Mouse (Mus musculus): ENCODE data around the gene Chchd1. TPM values are rescaled to one million over a fixed set of nuclear protein-coding genes. Genes with fewer than 3 reads are reported as not detected.

The Chchd1 gene
- total RNA-seq, 2 experiments from 2014 or later, result 120 to 152 TPM

DNA sequence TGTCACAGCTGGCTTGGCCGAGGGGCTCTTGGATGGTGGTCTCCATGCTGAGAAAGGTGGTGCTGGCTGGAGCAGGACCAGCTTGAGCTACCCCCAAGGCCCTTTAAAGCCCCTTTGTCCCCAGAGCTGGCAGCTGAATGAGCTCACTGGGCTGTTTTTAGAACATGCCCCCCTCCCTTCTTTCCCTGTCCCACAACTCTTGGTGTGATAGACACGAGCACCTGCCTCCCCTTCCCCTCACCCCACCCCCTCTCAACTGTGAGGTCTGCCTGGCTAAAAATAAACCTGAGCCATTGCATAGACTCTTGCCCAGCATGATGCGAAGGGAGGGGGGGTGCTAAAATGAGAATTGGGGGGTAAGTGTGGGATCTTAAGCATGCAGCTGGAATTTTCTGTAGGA is 38.4 kb upstream of the Chchd1 start:
- no peak for TF ChIP-seq CTCF (IDR thresholded peaks at IDR 0.05)
- peak overlapping the region; percentile 94 for H3K27ac ChIP-seq
- peak; percentile 80 for DNase-seq
- intact Hi-C loops (cut with DNase I), result no loop called here
- H3K4me3 ChIP-seq, result peak overlapping the region; percentile 79

- intact Hi-C loops (cut with DNase I), result no loop called here
- no peak for DNase-seq
- TF ChIP-seq CTCF (IDR thresholded peaks at IDR 0.05), result no peak
- Histone ChIP-seq H3K4me3 (peak overlapping the region; percentile 79), H3K27ac (peak overlapping the region; percentile 94)
Observed at GRCm38 (mm10) chr14:20667469-20667868, 35.3 kb upstream of the Chchd1 start.

DNA sequence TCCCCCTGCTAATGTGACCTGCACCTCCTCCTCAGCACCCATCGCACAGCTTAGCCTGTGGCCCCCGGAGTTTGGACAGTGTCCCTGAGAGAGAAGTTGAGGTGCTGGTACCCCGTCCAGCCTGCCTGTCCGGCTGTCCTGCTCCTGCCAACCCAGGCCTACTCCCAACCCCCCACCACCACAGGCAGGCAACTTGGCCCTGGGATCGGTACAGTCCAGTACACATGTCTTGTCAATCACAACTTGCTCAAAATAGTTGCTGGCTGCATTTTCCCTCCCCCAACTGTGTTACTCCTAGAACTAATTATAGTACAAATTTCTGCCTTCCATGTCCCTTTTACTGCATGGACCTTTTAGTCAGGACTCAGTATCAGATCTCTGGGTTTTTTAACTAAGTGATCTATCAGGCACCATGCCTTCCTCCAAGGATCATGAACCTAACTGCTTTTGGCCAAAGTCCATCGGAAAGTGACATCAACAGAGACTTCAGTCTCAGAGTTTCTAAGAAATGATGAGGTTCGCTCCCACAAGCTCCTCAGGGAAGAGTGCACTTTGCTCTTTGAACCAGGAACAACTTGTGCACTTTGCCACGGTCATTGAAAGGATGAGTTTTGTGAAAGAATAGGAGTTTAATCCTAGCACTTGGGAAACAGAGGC is 34.5 kb upstream of the Chchd1 start, which contains the start of gene Synpo2l:
Gene Synpo2l (minus strand): TSS at position 201 of the 657 bp plus-strand sequence.
- TF ChIP-seq CTCF (IDR thresholded peaks at IDR 0.05), result no peak
- Histone ChIP-seq H3K4me3 (peak within 1 kb of the TSS; percentile 79), H3K27ac (peak within 1 kb of the TSS; percentile 94)
- intact Hi-C loops (cut with DNase I), result no loop called here
- peak; percentile 92 for DNase-seq

- peak; percentile 61 for TF ChIP-seq CTCF (IDR thresholded peaks at IDR 0.05)
- Histone ChIP-seq H3K4me3 (peak overlapping the region; percentile 85), H3K27ac (peak overlapping the region; percentile 98)
- DNase-seq, result no peak
- intact Hi-C loops (cut with DNase I), result no loop called here
Observed at GRCm38 (mm10) chr14:20672990-20673389, 29.8 kb upstream of the Chchd1 start.

GRCm38 (mm10) chr14:20673735-20674063 is 29.1 kb upstream of the Chchd1 start:
- DNase-seq, result peak; percentile 59
- intact Hi-C loops (cut with DNase I), result loop anchor here (2.0 kb wide), 1 partner anchor 23 kb away; no protein-coding TSS in a partner anchor
- peak overlapping the region; percentile 98 for H3K27ac ChIP-seq
- TF ChIP-seq CTCF (IDR thresholded peaks at IDR 0.05), result no peak
- H3K4me3 ChIP-seq, result peak overlapping the region; percentile 85

GRCm38 (mm10) chr14:20674064-20674833 is 28.6 kb upstream of the Chchd1 start, which contains the start of gene Sec24c:
TSS of gene Sec24c (plus strand) at chr14:20674308.
- TF ChIP-seq CTCF (IDR thresholded peaks at IDR 0.05), result 0 out of 2 replicates have a peak, but pooled peaks have one; percentile 1
- H3K4me3 ChIP-seq, result peak within 1 kb of the TSS; percentile 85
- intact Hi-C loops (cut with DNase I), result loop anchor here (2.0 kb wide), 1 partner anchor 23 kb away; no protein-coding TSS in a partner anchor

GRCm38 (mm10) chr14:20677906-20678305 is 24.9 kb upstream of the Chchd1 start:
- no peak overlapping the region for H3K4me3 ChIP-seq
- DNase-seq, result no peak
- no peak overlapping the region for H3K27ac ChIP-seq
- intact Hi-C loops (cut with DNase I), result no loop called here
- no peak for TF ChIP-seq CTCF (IDR thresholded peaks at IDR 0.05)

More at GRCm38 (mm10) chr14:20674064-20674833, 28.6 kb upstream of the Chchd1 start, which contains the start of gene Sec24c:
- peak within 1 kb of the TSS; percentile 98 for H3K27ac ChIP-seq
- DNase-seq, result peak; percentile 99

- Histone ChIP-seq H3K4me3 (no peak overlapping the region), H3K27ac (peak overlapping the region; percentile 63; the same call in 1 of the 2 replicates)
- TF ChIP-seq CTCF (IDR thresholded peaks at IDR 0.05), result no peak
- no peak for DNase-seq
- intact Hi-C loops (cut with DNase I), result no loop called here
Observed at GRCm38 (mm10) chr14:20681742-20682141, 21.1 kb upstream of the Chchd1 start.

DNA sequence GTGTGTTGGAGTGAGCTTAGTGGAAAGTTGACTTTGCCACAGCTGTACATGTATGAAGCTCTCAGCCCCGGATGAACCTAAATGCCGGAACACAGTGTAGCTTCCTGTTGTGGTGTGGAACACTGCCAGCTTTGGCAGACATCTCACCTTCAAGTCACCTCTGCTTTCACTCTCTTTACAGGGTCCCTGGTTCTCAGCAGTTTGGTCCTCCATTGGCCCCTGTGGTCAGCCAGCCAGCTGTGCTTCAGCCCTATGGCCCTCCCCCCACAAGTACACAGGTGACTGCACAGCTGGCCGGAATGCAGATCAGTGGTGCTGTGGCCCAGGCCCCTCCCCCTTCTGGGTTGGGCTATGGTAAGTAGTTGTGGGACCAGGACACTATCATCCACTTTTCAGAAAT is 20.3 kb upstream of the Chchd1 start:
- H3K4me3 ChIP-seq, result no peak overlapping the region
- TF ChIP-seq CTCF (IDR thresholded peaks at IDR 0.05), result no peak
- H3K27ac ChIP-seq, result peak overlapping the region; percentile 63
- DNase-seq, result peak; percentile 31
- intact Hi-C loops (cut with DNase I), result no loop called here

DNA sequence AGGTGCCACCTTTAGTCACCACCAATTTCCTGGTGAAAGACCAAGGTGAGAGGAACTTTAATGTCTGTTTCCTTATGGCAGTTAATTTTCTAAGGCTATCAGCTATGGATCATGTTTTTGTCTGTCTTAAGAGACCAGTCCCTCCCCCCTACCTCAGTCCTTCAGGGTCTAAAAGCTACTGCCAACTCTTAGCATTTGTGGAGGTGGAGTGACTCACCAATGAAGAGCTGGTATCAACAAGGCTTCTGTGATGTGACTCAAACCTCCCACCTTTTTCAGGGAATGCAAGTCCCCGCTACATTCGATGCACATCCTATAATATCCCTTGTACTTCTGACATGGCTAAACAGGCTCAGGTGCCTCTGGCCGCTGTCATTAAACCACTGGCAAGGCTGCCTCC is 16.2 kb upstream of the Chchd1 start:
- DNase-seq, result no peak
- intact Hi-C loops (cut with DNase I), result no loop called here
- no peak for TF ChIP-seq CTCF (IDR thresholded peaks at IDR 0.05)
- no peak overlapping the region for H3K4me3 ChIP-seq
- no peak overlapping the region for H3K27ac ChIP-seq

DNA sequence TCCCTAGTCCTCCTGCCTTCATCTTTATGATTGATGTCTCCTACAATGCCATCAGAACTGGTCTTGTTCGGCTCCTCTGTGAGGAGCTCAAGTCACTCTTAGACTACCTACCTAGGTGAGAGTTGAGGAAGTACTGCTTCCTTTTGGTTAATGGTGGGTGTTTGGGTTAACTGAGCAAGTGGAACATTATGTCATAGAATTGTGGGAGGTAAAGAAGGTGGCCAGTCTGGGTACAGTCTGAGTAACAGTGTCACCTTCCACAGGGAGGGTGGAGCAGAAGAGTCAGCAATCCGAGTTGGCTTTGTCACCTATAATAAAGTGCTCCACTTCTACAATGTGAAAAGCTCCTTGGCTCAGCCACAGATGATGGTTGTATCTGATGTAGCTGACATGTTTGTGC is 13.8 kb upstream of the Chchd1 start:
- Histone ChIP-seq H3K4me3 (no peak overlapping the region), H3K27ac (no peak overlapping the region)
- intact Hi-C loops (cut with DNase I), result no loop called here
- TF ChIP-seq CTCF (IDR thresholded peaks at IDR 0.05), result no peak
- DNase-seq, result no peak

DNA sequence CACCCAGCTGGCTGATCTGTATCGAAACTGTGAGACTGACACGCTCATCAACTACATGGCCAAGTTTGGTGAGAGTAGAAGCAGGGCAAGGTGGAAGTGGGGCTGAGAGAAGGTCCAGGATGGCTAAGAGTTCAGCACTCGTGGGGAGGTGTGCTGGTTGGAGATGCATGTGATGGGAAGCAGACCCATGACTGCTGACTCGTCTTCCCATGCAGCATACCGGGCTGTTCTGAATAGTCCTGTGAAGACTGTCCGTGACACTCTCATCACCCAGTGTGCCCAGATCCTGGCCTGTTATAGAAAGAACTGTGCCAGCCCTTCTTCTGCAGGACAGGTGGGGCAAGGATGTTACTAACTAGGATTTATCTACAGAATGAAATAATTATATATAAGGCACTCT is 11.0 kb upstream of the Chchd1 start:
- intact Hi-C loops (cut with DNase I), result no loop called here
- H3K27ac ChIP-seq, result no peak overlapping the region

GRCm38 (mm10) chr14:20693589-20694101 is 9.2 kb upstream of the Chchd1 start:
- no peak overlapping the region for H3K4me3 ChIP-seq

More for the DNA sequence above, 11.0 kb upstream of the Chchd1 start:
- no peak for DNase-seq
- TF ChIP-seq CTCF (IDR thresholded peaks at IDR 0.05), result no peak
- H3K4me3 ChIP-seq, result no peak overlapping the region

More at GRCm38 (mm10) chr14:20693589-20694101, 9.2 kb upstream of the Chchd1 start:
- DNase-seq, result no peak
- intact Hi-C loops (cut with DNase I), result no loop called here
- H3K27ac ChIP-seq, result peak overlapping the region; percentile 95; the same call in 1 of the 2 replicates
- TF ChIP-seq CTCF (IDR thresholded peaks at IDR 0.05), result no peak

Measured in gastrocnemius, adult 2 months (tissue).